In genomic region chr7:67514893-67515292, GRCm38 (mm10) we compare ENCODE assay signal across 10 mouse cellular contexts.
DNase-seq lines count a peak whose midpoint lies in the region; ATAC-seq and TF ChIP-seq lines count a peak whose summit lies in the region.
"Had no signal": no experiment of that assay in that cellular context is flagged by ENCODE, and none has a peak within 500 bp of the region (broad histone marks: within the 10 kb centered on the region; RNA-seq: fewer than 3 reads in every experiment).

No protein-coding gene starts in this region.

- no peak overlapping the region for H3K4me2 ChIP-seq in lung, embryonic 16.5 days (ENCODE audit: low read depth, low read length)
- H3K4me2 ChIP-seq: embryonic facial prominence, embryonic 12.5 days had no signal

- peak; percentile 62 for ATAC-seq in lung, embryonic 16.5 days (ENCODE audit: low read depth)

- no peak for TF ChIP-seq CTCF in left cerebral cortex, adult 2 months (IDR thresholded peaks at IDR 0.05)

- H3K9ac ChIP-seq in lung, embryonic 16.5 days (ENCODE audit: low read length) = no peak overlapping the region
- H3K9ac ChIP-seq: embryonic facial prominence, embryonic 12.5 days had no signal

- H3K27ac ChIP-seq in lung, embryonic 16.5 days (ENCODE audit: low read length) = 0 out of 2 replicates have a peak overlapping the region, but pooled peaks have one; percentile 7
- no peak overlapping the region for H3K27ac ChIP-seq in left cerebral cortex, adult 2 months
- H3K27ac ChIP-seq: embryonic facial prominence, embryonic 12.5 days had no signal

- peak; percentile 67 for DNase-seq in cerebellum, postnatal 10 days
- no peak for DNase-seq in cerebellum, adult 9-11 months
- peak; percentile 44 for DNase-seq in gastrocnemius, adult 18-20 months (ENCODE audit: low spot score)
- DNase-seq in heart, postnatal 14 days = peak; percentile 67 to 70
- DNase-seq in left cerebral cortex, adult 2 months (ENCODE audit: extremely low spot score in 1 of 2, low spot score in 2 of 2) = no peak
- DNase-seq in thymus, postnatal 14 days = no peak
- no peak for DNase-seq in right cerebral cortex, adult 2 months (ENCODE audit: low spot score in 2 of 2)
- DNase-seq: thymus, postnatal 4 days had no signal

- WGBS in lung, embryonic 16.5 days = 25% methylated on average over 10 of the region's 10 CpGs

- H3K27me3 ChIP-seq in lung, embryonic 16.5 days (ENCODE audit: control insufficient read depth, insufficient read depth, low read depth, low read length) = no peaks in the 10 kb centered on the region
- H3K27me3 ChIP-seq: embryonic facial prominence, embryonic 12.5 days had no signal

- no peak overlapping the region for H3K4me3 ChIP-seq in lung, embryonic 16.5 days (ENCODE audit: low read length)
- no peak overlapping the region for H3K4me3 ChIP-seq in left cerebral cortex, adult 2 months
- H3K4me3 ChIP-seq: embryonic facial prominence, embryonic 12.5 days had no signal

- no peaks in the 10 kb centered on the region for H3K36me3 ChIP-seq in lung, embryonic 16.5 days (ENCODE audit: control insufficient read depth, insufficient read depth, low read length)
- H3K36me3 ChIP-seq: embryonic facial prominence, embryonic 12.5 days had no signal

- H3K9me3 ChIP-seq in lung, embryonic 16.5 days (ENCODE audit: control insufficient read depth, low read length) = no peaks in the 10 kb centered on the region
- H3K9me3 ChIP-seq: embryonic facial prominence, embryonic 12.5 days had no signal

- H3K4me1 ChIP-seq in lung, embryonic 16.5 days (replicated peaks; ENCODE audit: control insufficient read depth, insufficient read depth, low read length) = peaks cover 5% of the 10 kb centered on the region
- H3K4me1 ChIP-seq: embryonic facial prominence, embryonic 12.5 days had no signal

- intact Hi-C loops in heart, postnatal 14 days (cut with DNase I) = no loop called here
- intact Hi-C loops in left cerebral cortex, adult 2 months (cut with DNase I) = no loop called here

Comparison
In these comparisons a context has a peak if more than half of its experiments do, and no peak if none do; other contexts are left out.
1. DNase-seq: peak in cerebellum, postnatal 10 days (2 of 2), gastrocnemius, adult 18-20 months (single experiment) and heart, postnatal 14 days (2 of 2); none in cerebellum, adult 9-11 months (single experiment), left cerebral cortex, adult 2 months (0 of 2), thymus, postnatal 14 days (single experiment) and right cerebral cortex, adult 2 months (0 of 2).